Mouse (Mus musculus) right cerebral cortex, postnatal 36 days (tissue): ENCODE results near the gene Mfsd5.
A peak's percentile ranks its signal among the peaks of the same experiment; 100 is the strongest.

Experiments
- DNase-seq, 2 experiments: peaks; one replicate each; pipeline ENCODE4 v3.0.0; 2022; ENCODE audit warnings: low spot score in 2 of 2, mixed read lengths in 1 of 2

Mfsd5 gene

GRCm38 (mm10) chr15:102282463-102283292 is 3.4 kb downstream of the Mfsd5 start:
- DNase-seq = no peak

GRCm38 (mm10) chr15:102283648-102284047 is 4.4 kb downstream of the Mfsd5 start:
- DNase-seq = no peak

- DNase-seq = no peak
Observed at GRCm38 (mm10) chr15:102287395-102287794, 8.1 kb downstream of the Mfsd5 start.

- peak; percentile 89 to 91 for DNase-seq
Observed at GRCm38 (mm10) chr15:102295633-102296367, 16.5 kb downstream of the Mfsd5 start, which contains the start of gene Espl1. TSS of gene Espl1 (plus strand) at chr15:102296266.

- DNase-seq = no peak
Observed at GRCm38 (mm10) chr15:102296368-102297006, 17.2 kb downstream of the Mfsd5 start.

GRCm38 (mm10) chr15:102302542-102302941 is 23.3 kb downstream of the Mfsd5 start:
- DNase-seq = no peak

GRCm38 (mm10) chr15:102308717-102309116 is 29.5 kb downstream of the Mfsd5 start:
- no peak for DNase-seq

DNA sequence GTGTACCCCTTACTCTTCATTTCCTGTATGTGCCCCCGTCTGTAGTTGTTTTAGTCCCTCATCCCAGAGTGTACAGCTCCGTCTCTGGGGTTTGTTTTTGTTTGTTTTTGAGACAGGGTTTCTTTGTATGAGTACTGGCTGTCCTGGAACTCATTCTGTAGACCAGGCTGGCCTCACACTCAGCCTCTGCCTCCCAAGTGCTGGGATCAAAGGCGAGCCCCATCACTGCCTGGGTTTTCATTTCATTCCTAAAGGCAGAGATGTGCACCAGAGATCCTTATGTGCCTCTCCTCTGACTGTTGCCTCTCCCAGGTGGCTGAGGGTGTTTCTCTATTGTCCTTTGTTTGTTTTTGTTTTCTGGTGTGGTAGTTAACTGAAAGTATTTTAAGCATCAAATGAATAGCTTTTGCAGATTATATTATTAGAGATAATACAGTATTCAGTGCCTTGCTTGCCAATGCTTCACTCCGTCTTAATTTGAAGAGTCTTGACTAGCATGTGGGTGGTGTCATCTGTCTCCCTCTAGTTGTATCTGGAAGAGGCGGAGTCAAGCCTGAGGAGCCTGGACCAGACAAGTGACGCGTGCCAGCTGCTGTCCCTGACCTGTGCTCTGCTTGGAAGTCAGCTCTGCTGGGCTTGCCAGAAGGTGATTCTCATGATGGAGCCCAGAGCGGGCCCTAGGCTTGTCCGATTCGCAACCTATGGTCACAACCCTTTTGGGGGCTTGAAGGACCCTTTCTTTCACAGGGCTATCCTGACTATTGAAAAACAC is 31.0 kb downstream of the Mfsd5 start:
- DNase-seq = no peak

DNA sequence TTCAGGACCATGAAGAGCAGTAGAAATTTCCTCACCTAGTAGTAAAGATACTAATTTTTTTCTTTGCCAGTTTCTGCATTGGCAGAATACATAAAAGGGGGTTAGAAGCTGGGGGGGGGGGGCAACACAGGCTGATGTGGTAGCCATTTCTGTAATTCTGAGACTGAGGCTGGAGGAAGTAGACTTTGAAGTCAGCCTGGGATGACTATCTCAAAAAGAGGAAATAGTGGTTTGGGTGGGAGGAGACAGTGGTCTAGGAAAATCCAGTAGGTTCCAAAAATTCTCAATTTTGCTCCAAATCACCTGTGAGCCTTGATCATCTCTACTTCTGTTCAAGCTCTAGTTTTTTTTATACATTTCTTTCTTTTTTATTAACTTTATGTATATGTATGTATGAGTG is 32.2 kb downstream of the Mfsd5 start:
- DNase-seq = no peak

- peak in 1 of 2 experiments; percentile 21 for DNase-seq
Observed at GRCm38 (mm10) chr15:102315292-102315691, 36.0 kb downstream of the Mfsd5 start.

GRCm38 (mm10) chr15:102316263-102316662 is 37.0 kb downstream of the Mfsd5 start:
- peak in 1 of 2 experiments; percentile 32 for DNase-seq

DNA sequence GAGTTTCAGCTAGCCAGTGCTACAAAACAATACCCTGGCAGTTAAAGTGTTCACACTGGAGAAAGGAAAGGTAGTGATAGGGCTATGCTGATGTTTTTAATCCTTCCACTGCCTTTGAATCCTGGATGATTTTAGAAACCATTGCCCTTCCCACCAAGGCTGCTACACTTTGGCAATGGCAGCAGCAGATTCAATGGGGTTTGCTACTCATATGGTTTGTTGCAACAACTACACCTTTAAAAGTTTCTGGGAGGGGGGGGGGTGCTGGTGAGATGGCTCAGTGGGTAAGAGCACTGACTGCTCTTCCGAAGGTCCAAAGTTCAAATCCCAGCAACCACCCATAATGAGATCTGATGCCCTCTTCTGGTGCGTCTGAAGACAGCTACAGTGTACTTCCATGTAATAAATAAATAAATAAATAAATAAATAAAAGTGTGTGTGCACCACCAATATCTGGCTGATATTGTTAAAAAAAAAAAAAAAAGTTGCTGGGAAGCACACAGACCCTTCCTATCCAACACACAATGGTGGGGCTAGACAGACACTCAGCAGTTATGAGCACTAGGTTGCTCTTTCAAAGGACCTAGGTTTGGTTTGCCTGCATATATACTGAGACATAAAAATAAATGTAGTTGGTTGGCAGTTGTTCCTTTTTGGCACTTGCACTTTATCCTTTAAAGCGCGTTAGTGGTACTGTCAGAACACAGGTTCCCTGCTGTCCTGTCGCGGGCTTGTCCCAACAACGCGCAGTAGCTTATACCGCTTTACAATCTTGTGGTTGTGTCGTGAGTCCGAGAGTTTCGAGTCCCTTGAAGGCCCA is 45.6 kb downstream of the Mfsd5 start:
- no peak for DNase-seq

- DNase-seq = peak; percentile 78 to 84
Observed at GRCm38 (mm10) chr15:102326022-102326576, 46.8 kb downstream of the Mfsd5 start, which contains the start of gene Pfdn5. TSS of gene Pfdn5 (plus strand) at chr15:102326116.

GRCm38 (mm10) chr15:102326892-102327291 is 47.6 kb downstream of the Mfsd5 start:
- no peak for DNase-seq
